Mouse (Mus musculus) erythroblast, embryonic 14.5 days (primary cell): ENCODE data around the gene Cdkal1.

ENCODE experiments used
- GATA1 ChIP-seq: IDR thresholded peaks from 2 replicates; pipeline ENCODE4 v1.6.1; 2012; ENCODE audit warnings: low read length, inconsistent platforms, mixed read lengths
- TAL1 ChIP-seq: IDR thresholded peaks from 3 replicates; pipeline ENCODE4 v1.6.1; 2012; ENCODE audit warnings: low read length, inconsistent platforms, mixed read lengths

GRCm38 (mm10) chr13:29278156-29278555 lies 577.3 kb downstream of the Cdkal1 start:
- no peak for TF ChIP-seq TAL1
- TF ChIP-seq GATA1, result no peak
